Mouse (Mus musculus) heart, adult 2 months (tissue): ENCODE results near the gene Cyp46a1.

Experiments
- CTCF ChIP-seq: fragments of 200-600 bp; IDR thresholded peaks from 2 replicates; pipeline ENCODE4 v1.8.1; 2022; ENCODE audit warnings: antibody characterized with exemption, mild to moderate bottlenecking, moderate library complexity
- EP300 ChIP-seq: fragments of 200-500 bp; IDR thresholded peaks from 2 replicates; pipeline ENCODE4 v1.6.1; 2011; ENCODE audit warnings: low read depth, low read length, control low read depth; ENCODE audit not compliant: insufficient read depth
- POLR2A ChIP-seq: fragments of 200-500 bp; IDR thresholded peaks from 2 replicates; pipeline ENCODE4 v1.6.1; 2011; ENCODE audit warnings: mild to moderate bottlenecking, low read depth, low read length, control low read depth; ENCODE audit not compliant: insufficient read depth

GRCm38 (mm10) chr12:108313244-108313772 lies 20.9 kb upstream of the Cyp46a1 start:
- no peak for TF ChIP-seq CTCF
- TF ChIP-seq POLR2A, result no peak
- TF ChIP-seq EP300, result no peak
